19 mouse cellular contexts compared by ENCODE assay signal in the genomic region with DNA sequence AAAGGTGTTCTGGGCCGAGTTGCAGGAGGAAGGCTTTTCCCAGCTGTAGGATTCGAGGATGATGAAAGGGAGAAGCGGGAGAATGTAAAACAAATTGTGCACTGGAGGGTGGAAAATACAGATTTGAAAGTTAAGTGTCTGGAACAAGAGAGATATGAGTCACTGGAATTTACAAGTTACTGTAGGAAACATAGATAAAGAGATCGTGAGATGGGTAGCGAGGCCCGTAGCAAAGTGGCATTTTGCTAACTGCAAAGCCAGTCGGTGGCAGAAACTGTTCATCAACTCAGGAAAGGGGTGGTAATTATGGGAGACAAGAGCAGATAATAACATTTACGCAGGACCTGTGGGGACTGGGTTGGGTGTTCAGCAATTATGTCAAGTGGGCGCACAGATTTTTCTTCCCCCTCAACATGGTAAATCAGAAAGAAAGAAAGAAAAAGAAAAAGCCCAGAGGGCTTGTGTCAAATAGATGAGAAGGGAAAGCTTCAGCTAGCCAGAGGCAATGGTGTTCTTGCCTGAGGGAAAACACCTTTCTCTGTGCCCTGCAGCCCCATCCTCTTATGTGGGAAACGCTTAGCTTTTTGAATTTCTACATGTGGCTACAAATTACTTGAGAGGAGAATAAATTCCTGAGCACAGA.
"Had no signal": no experiment of that assay in that cellular context is flagged by ENCODE, and none has a peak within 500 bp of the region (broad histone marks: within the 10 kb centered on the region; RNA-seq: fewer than 3 reads in every experiment).

No protein-coding gene starts in this region.

- H3K4me1 ChIP-seq: liver, embryonic 12.5 days had no signal

- H3K4me3 ChIP-seq: liver, embryonic 12.5 days; midbrain, embryonic 12.5 days; myocyte; neural tube, embryonic 13.5 days; neural tube, embryonic 15.5 days had no signal

- H3K9me3 ChIP-seq: liver, embryonic 12.5 days; midbrain, embryonic 12.5 days; neural tube, embryonic 13.5 days; neural tube, embryonic 15.5 days had no signal

- ATAC-seq: liver, embryonic 12.5 days; midbrain, embryonic 16.5 days had no signal

- H3K36me3 ChIP-seq: liver, embryonic 12.5 days; midbrain, embryonic 12.5 days; neural tube, embryonic 13.5 days; neural tube, embryonic 15.5 days had no signal

- H3K27ac ChIP-seq: liver, embryonic 12.5 days; liver, embryonic 14.5 days; midbrain, embryonic 12.5 days; neural tube, embryonic 13.5 days; neural tube, embryonic 15.5 days had no signal

- DNase-seq: lung, adult 18-20 months; lung, embryonic 14.5 days; lung, postnatal 10 days; lung, postnatal 4 days; retina, postnatal 1 day; right cerebral cortex, adult 18-20 months; right cerebral cortex, postnatal 25 days; right cerebral cortex, postnatal 4 days; spleen, adult 18-20 months; thymus, adult 18-20 months; thymus, postnatal 14 days; thymus, postnatal 36 days had no signal

- H3K9ac ChIP-seq: liver, embryonic 12.5 days; liver, embryonic 14.5 days; lung, embryonic 14.5 days; midbrain, embryonic 12.5 days; neural tube, embryonic 13.5 days; neural tube, embryonic 15.5 days had no signal

- H3K4me2 ChIP-seq: liver, embryonic 12.5 days; lung, embryonic 14.5 days; midbrain, embryonic 12.5 days; neural tube, embryonic 13.5 days; neural tube, embryonic 15.5 days had no signal
